Mouse (Mus musculus): ENCODE data around the gene Trpm3.

GRCm38 (mm10) chr19:22925284-22925683, 786.4 kb downstream of the Trpm3 start:
- no peak for TF ChIP-seq CTCF (IDR thresholded peaks at IDR 0.05; ENCODE audit: borderline replicate concordance, control insufficient read depth, extremely low read depth, insufficient read depth, low read length, poor library complexity)
- TF ChIP-seq POLR2A (IDR thresholded peaks at IDR 0.05; ENCODE audit: control insufficient read depth, extremely low read depth, insufficient read depth, low read length, poor library complexity) = no peak
